Mouse (Mus musculus) hindbrain, embryonic 14.5 days (tissue): Measurements from ENCODE around the gene Sirt4. TPM values are rescaled to one million over a fixed set of nuclear protein-coding genes. Genes with fewer than 3 reads are reported as not detected.

Experiments
- ATAC-seq: fragments of 200-750 bp; cut with Nextera tagmentation; 2 replicates; pipeline ENCODE4 v1.8.0; 2017; ENCODE audit warnings: moderate number of reproducible peaks, mild to moderate bottlenecking, moderate TSS enrichment, moderate library complexity; ENCODE audit not compliant: low FRiP score
- DNase-seq: peaks from one replicate; pipeline ENCODE4 v3.0.0-alpha.2; 2015; ENCODE audit warnings: low spot score
- H3K27ac ChIP-seq: fragments of 300-500 bp; sonication (generic); 2 replicates; pipeline ENCODE4 v1.5.1; 2014; ENCODE audit warnings: mild to moderate bottlenecking, moderate library complexity
- H3K27me3 ChIP-seq: fragments of 300-500 bp; sonication (generic); 2 replicates; pipeline ENCODE4 v1.6.1; 2014; ENCODE audit warnings: mild to moderate bottlenecking, low read length, mixed read lengths; ENCODE audit not compliant: control insufficient read depth, insufficient read depth
- H3K36me3 ChIP-seq: fragments of 300-500 bp; sonication (generic); replicated peaks from 2 replicates; pipeline ENCODE4 v1.6.1; 2014; ENCODE audit not compliant: control insufficient read depth, insufficient read depth
- H3K4me1 ChIP-seq: fragments of 300-500 bp; sonication (generic); replicated peaks from 2 replicates; pipeline ENCODE4 v1.6.1; 2014; ENCODE audit warnings: antibody characterized with exemption, low read length, mixed read lengths; ENCODE audit not compliant: control insufficient read depth, insufficient read depth
- H3K4me2 ChIP-seq: fragments of 300-500 bp; sonication (generic); replicated peaks from 2 replicates; pipeline ENCODE4 v1.6.1; 2014; ENCODE audit warnings: mild to moderate bottlenecking, moderate library complexity
- H3K4me3 ChIP-seq: fragments of 300-500 bp; sonication (generic); replicated peaks from 2 replicates; pipeline ENCODE4 v1.5.1; 2014; ENCODE audit warnings: mild to moderate bottlenecking, low read length
- H3K9ac ChIP-seq: fragments of 300-500 bp; sonication (generic); 2 replicates; pipeline ENCODE4 v1.6.1; 2014
- H3K9me3 ChIP-seq: fragments of 300-500 bp; sonication (generic); 2 replicates; pipeline ENCODE4 v1.6.1; 2016; ENCODE audit warnings: low read length; ENCODE audit not compliant: control insufficient read depth
- WGBS: fragments of 180-500 bp; shearing (Covaris S2); extraction: QIAGEN DNeasy Blood & Tissue Kit; methylation state at CpG from one replicate; pipeline ENCODE4 v1.1.7; 2014; 5-methylcytosine and 5-hydroxymethylcytosine counted together
- polyA plus RNA-seq: library from polyadenylated mRNA; unstranded; fragments of >200 nt; fragmentation: Nextera tagmentation; extraction: Ambion mirVana; gene quantifications from 2 replicates; pipeline ENCODE4 v1.2.1, GENCODE M21; 2014

Sirt4 gene
- polyA plus RNA-seq, 1 experiment from 2014 or later, result 19.1 TPM

DNA sequence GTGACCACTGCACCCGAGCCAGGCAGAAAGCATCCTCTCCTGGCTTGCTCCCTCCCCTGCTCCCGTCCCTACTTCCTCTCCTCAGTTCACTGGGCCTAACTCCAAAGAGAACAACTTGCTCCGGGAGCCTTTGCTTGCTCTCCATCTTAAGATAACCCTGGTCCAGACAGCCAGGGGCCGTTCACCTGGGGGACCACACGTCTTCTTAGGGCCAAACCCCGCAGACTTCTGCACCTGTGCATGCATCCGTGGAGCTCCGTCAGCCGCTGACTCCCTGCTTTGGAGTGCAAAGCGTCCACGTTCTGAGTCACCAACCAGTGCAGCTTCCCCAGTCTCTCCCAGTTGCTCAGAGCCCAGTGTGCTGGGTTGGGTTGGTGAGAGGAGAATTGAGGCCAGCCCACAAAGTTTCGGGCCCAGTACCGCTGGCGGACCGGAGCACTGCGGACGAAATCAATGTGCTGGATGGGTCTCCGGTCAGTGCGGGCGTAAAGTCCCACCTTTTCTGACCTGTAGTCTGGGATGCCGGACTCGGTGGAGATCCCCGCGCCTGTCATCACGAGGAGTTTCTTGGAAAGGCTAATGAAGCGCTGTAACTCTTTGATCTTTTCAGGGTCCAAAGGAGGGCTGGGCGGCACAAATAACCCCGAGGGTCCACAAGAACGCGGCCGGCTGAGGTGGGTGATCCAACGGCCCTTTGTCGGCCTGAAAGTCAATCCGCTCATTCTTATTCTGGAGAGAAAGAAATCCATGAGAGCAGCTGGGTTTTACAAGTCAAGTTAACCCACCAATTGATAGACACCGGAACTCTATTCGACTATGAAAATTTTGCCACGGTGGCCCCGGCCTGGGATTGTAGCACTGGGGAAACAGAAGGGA lies 1.9 kb downstream of the Sirt4 start:
- peaks cover 30% of the 10 kb centered on the region for H3K4me1 ChIP-seq
- no peaks in the 10 kb centered on the region; the same call in 1 of the 2 replicates for H3K36me3 ChIP-seq
- DNase-seq, result no peak
- H3K4me2 ChIP-seq, result peak overlapping the region; percentile 68
- no peak overlapping the region for H3K27ac ChIP-seq
- no peaks in the 10 kb centered on the region; the same call in 1 of the 2 replicates for H3K27me3 ChIP-seq
- peak overlapping the region; percentile 42; the same call in 1 of the 2 replicates for H3K9ac ChIP-seq
- H3K4me3 ChIP-seq, result peak overlapping the region; percentile 14
- WGBS, result 24% methylated on average over 38 of the region's 38 CpGs
- no peak for ATAC-seq
- no peaks in the 10 kb centered on the region for H3K9me3 ChIP-seq

DNA sequence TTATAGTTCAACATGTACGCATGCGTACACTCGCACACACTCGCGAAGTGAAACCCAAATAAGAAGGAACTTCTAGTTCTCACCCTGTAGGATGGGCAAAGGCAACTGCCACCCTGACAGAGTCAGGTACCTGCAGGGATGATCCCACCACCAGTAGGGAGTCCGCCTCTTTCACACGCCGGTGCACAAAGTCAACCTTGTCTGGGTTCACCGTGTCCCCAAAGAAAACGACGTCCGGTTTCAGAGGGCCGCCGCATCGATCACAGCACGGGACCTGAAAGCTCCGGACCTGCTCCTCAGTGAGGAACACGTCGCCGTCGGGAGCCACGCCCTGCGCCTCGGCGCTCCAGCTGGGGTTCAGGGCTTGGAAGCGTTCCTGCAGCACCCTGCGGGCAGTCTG lies 4.4 kb downstream of the Sirt4 start:
- H3K4me1 ChIP-seq, result peaks cover 34% of the 10 kb centered on the region
- no peak overlapping the region for H3K27ac ChIP-seq

DNA sequence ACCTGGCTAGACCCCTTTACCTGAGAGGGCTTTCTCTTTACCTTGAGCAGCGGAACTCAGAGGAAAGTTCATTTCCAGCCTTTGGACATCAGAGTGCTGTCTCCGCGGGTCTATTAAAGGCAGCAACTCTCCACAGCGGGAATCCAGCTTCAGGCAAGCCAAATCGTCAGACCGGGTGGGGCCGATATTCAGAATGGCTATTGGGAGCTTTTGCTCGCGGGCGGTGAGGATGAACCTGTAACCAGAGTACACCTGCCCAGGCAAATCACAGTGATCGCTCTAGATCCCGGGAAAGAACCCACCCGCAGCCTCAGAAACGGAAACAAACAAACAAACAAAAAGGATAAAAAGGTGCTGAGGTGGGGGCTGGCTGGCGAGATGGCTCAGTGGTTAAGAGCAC lies 5.0 kb downstream of the Sirt4 start:
- no peak for DNase-seq
- no peak overlapping the region for H3K4me3 ChIP-seq
- no peaks in the 10 kb centered on the region; the same call in 1 of the 2 replicates for H3K36me3 ChIP-seq
- peaks cover 29% of the 10 kb centered on the region for H3K4me1 ChIP-seq
- no peak overlapping the region for H3K27ac ChIP-seq
- H3K9ac ChIP-seq, result no peak overlapping the region
- 43% methylated on average over 15 of the region's 15 CpGs for WGBS
- ATAC-seq, result no peak
- no peak overlapping the region for H3K4me2 ChIP-seq
- no peaks in the 10 kb centered on the region; the same call in 1 of the 2 replicates for H3K27me3 ChIP-seq
- H3K9me3 ChIP-seq, result no peaks in the 10 kb centered on the region

More for the DNA sequence above, 4.4 kb downstream of the Sirt4 start:
- no peak for ATAC-seq
- WGBS, result 15% methylated on average over 27 of the region's 27 CpGs
- H3K4me2 ChIP-seq, result peak overlapping the region; percentile 34
- H3K9ac ChIP-seq, result no peak overlapping the region
- no peaks in the 10 kb centered on the region; the same call in 1 of the 2 replicates for H3K27me3 ChIP-seq
- H3K36me3 ChIP-seq, result no peaks in the 10 kb centered on the region; the same call in 1 of the 2 replicates
- H3K4me3 ChIP-seq, result peak overlapping the region; percentile 2; the same call in 1 of the 2 replicates
- DNase-seq, result no peak
- H3K9me3 ChIP-seq, result no peaks in the 10 kb centered on the region

DNA sequence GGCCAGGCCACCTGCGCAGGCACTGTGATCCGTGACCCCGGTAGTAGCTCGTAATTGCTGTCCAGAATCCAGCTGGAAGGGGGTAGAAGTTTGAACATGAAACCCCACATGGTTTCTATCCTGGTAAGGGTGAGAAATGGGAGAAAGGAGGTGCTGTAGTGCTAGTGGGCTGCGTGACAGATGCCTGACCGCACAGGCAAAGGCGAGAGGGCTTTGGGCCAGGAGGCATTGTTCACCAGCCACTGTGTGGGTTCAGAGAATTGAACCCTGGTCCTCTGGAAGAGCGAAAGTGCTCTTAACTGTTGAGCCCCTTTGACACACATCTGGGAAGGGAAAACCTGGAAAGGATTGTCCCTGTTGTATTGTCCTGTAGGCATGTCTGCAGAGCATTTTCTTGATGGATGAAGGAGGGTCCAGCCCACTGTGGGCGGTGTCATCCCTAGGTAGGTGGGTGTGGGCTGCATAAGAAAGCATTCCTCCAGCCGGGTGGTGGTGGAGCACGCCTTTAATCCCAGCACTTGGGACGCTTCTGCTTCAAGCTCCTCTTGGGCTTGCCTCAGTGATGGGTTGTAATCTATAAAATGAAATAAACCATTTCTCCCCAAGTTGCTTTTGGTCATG lies 8.3 kb downstream of the Sirt4 start:
- peak overlapping the region; percentile 55 for H3K4me2 ChIP-seq
- peak overlapping the region; percentile 38 for H3K4me3 ChIP-seq
- no peak overlapping the region for H3K27ac ChIP-seq
- H3K36me3 ChIP-seq, result no peaks in the 10 kb centered on the region; the same call in 1 of the 2 replicates
- H3K9me3 ChIP-seq, result no peaks in the 10 kb centered on the region
- peaks cover 10% of the 10 kb centered on the region; the same call in 1 of the 2 replicates for H3K4me1 ChIP-seq
- no peaks in the 10 kb centered on the region; the same call in 1 of the 2 replicates for H3K27me3 ChIP-seq
- ATAC-seq, result peak; percentile 59; the same call in 1 of the 2 replicates
- DNase-seq, result no peak
- 37% methylated on average over 12 of the region's 12 CpGs for WGBS
- peak overlapping the region; percentile 58; the same call in 1 of the 2 replicates for H3K9ac ChIP-seq

DNA sequence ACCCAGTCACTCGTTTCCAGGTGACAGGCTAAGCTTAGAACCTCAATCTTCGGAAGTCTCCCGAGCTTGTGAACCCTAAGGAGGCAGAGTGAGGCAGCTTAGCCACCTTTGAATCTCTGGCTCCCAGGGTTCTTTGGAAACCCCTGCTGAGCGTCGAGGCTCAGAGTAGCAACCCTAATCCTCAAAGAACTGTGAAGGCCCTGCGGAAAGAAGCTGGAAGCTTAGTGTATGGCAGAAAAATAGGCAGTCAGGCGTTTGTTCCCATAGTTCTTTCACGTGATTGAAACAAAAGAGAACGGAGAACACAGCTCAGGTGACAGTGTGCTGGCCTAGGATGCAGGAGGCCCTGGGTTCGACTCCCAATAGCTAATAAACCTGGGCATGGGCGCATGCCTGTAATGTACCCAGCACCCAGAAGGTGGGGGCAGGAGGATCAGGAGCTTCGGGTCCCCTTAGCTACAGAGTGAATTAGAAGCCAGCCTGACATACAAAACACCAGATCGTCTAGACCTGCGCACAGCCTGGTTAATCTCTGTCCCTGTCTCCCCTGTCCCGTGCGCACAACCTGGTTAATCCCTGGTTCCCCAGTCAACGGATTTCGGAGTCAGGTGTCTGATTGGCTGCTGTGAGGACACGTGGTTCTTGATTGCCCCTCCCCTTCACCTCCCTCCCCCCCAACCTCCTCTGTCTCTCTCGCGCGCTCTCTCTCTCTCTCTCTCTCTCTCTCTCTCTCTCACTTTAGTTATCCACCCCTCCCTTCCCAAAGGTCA lies 9.0 kb downstream of the Sirt4 start:
- Histone ChIP-seq H3K4me3 (peak overlapping the region; percentile 38), H3K27ac (peak overlapping the region; percentile 55; the same call in 1 of the 2 replicates), H3K27me3 (no peaks in the 10 kb centered on the region), H3K9ac (peak overlapping the region; percentile 58), H3K36me3 (no peaks in the 10 kb centered on the region; the same call in 1 of the 2 replicates), H3K9me3 (no peaks in the 10 kb centered on the region), H3K4me2 (peak overlapping the region; percentile 55), H3K4me1 (peaks cover 10% of the 10 kb centered on the region; the same call in 1 of the 2 replicates)
- ATAC-seq (peak; percentile 88), DNase-seq (peak; percentile 74)
- 14% methylated on average over 22 of the region's 22 CpGs for WGBS

DNA sequence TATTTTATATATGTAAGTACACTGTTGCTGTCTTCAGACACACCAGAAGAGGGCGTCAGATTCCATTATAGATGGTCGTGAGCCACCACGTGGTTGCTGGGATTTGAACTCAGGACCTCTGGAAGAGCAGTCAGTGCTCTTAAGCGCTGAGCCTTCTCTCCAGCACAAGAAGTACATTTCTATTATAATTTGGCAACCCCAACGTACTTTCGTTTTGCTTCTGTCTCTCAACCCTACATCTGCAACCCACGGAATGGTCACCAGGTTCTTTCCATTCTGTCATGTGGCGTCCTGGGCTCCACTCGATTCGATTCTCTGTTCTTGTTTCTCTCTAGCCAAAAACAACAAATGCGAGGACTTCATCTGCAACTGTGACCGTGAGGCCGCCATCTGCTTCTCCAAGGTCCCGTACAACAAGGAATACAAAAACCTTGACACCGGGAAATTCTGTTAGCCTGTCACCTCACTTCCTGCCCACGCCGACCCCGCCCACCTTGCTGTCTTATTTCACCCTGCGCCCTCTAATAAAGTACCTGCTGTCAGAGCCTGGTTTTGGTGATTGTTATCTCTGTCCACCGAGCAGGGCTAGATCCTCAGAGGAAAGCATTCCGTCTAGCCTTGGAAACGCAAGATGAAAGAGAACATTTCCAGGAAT lies 10.2 kb downstream of the Sirt4 start:
- Histone ChIP-seq H3K9ac (no peak overlapping the region), H3K9me3 (no peaks in the 10 kb centered on the region), H3K27ac (no peak overlapping the region), H3K4me1 (0 out of 2 replicates have a peak, but pooled peaks cover 4% of the 10 kb centered on the region), H3K27me3 (no peaks in the 10 kb centered on the region), H3K4me3 (no peak overlapping the region), H3K36me3 (no peaks in the 10 kb centered on the region; the same call in 1 of the 2 replicates), H3K4me2 (no peak overlapping the region)
- 78% methylated on average over 22 of the region's 22 CpGs for WGBS
- DNase-seq (no peak), ATAC-seq (no peak)

DNA sequence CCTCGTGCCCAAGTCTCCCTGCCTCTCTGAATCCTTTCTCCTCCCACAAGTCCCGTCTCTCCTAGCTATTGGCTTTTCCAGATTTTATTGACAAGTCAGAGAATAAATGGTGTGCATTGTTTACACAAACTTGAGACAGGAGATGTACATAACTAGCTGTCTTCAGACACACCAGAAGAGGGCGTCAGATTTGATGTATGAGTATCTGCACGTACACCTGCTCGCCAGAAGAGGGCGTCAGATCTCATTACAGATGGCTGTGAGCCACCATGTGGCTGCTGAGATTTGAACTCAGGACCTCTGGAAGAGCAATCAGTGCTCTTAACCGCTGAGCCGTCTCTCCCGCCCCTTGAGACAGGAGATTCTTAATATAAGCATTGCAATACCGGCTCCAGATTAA lies 11.3 kb downstream of the Sirt4 start:
- Histone ChIP-seq H3K27ac (no peak overlapping the region), H3K4me2 (no peak overlapping the region), H3K4me1 (0 out of 2 replicates have a peak, but pooled peaks cover 4% of the 10 kb centered on the region), H3K36me3 (no peaks in the 10 kb centered on the region; the same call in 1 of the 2 replicates), H3K27me3 (no peaks in the 10 kb centered on the region), H3K4me3 (no peak overlapping the region), H3K9ac (no peak overlapping the region), H3K9me3 (no peaks in the 10 kb centered on the region)
- no peak for ATAC-seq
- no peak for DNase-seq
- whole genome bisulfite sequencing, result 80% methylated on average over 10 of the region's 10 CpGs

DNA sequence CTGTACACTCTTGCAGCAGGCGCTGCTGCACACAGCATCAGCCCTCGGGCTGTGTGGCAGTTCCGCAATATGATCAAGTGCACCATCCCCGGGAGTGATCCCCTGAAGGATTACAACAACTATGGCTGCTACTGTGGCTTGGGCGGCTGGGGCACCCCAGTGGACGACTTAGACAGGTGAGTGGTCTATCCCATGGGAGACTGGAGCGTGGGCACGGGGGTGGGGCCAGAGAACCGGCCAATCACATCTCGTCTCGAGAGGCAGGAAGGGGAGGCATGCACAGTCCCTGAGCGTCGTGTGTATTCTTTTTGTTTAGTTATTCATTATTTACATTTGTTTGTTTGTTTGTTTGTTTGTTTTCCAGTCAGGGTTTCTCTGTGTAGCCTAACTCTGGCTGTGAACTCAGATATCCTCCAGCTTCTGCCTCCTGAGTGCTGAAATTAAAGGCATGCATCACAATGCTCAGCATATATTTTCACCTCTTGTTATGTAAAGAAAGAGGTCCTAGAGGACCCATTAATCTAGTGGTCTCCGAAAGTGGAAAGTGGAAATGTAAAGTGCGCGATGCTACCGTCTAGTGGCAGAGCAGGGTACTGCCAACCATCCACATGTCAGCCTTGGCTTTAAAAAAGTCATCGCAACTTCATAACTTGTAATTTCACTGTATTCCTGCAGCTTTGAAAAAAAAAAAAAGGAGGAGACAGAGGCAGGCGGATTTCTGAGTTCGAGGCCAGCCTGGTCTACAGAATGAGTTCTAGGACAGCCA lies 13.6 kb downstream of the Sirt4 start:
- Histone ChIP-seq H3K4me1 (0 out of 2 replicates have a peak, but pooled peaks cover 4% of the 10 kb centered on the region), H3K36me3 (no peaks in the 10 kb centered on the region), H3K4me3 (no peak overlapping the region), H3K4me2 (peak overlapping the region; percentile 23; the same call in 1 of the 2 replicates), H3K27ac (no peak overlapping the region), H3K9me3 (no peaks in the 10 kb centered on the region), H3K27me3 (no peaks in the 10 kb centered on the region), H3K9ac (no peak overlapping the region)
- ATAC-seq, result no peak
- peak; percentile 81 for DNase-seq
- 32% methylated on average over 20 of the region's 20 CpGs for WGBS
